Mouse (Mus musculus): Measurements from ENCODE around the gene Zfp451.
A peak's percentile ranks its signal among the peaks of the same experiment; 100 is the strongest.
"Not testable (repeated sequence)": the region's sequence is repeated elsewhere in the genome, so short reads cannot be mapped to it uniquely, and the experiment has no call there.

Gene Zfp451

DNA sequence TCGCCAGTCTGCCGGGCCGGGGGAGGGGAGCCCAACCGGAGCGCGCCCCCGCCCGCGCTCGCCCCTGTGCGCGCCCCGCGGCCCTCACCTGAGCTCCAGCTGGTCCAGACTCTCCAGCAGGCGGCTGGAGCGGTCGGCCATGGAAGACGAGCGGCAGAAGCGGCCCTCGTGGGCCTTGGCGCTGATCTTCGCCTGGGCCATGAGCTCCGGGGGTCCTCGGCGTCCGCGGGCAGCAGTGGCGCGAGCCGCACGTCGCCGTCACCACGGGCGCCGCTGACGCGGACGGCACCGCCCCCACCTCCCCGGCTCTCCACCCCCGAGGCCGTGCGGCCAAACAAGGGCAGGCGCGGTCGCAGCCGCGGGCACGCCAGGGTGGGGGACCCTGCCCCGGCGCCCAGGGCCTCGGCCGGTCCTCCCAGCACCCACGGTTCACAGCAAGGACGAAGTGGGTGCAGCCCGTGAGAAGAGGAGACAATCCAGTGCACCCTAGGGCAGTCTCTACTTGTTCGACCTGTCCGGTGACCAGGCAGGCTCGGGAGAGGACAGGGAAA is 56.8 kb downstream of the Zfp451 start, which contains the start of gene Bag2:
Gene Bag2 (minus strand): TSS at position 305 of the 551 bp plus-strand sequence.
- DNase-seq (ENCODE audit: low spot score in 2 of 2) = peak; percentile 55 to 57

DNA sequence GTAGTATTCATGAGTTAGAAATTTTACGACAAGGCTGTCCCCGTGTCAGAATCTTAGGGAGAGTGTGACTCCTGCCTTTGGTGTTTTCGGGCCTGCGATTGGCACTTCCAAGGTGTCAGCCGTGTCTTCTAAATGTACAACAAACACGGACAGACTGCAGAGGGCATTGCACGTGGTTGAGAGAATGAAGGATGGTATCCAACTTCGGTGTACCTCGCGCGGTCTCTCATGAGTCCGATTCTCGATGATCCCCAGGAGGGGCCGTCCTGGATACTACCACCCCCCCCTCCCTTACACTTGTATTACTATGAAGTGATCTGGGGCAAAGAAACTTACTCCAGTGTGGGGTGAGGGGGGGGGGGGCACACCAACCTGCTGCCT is 57.4 kb downstream of the Zfp451 start:
- no peak for DNase-seq (ENCODE audit: low spot score in 2 of 2)

DNA sequence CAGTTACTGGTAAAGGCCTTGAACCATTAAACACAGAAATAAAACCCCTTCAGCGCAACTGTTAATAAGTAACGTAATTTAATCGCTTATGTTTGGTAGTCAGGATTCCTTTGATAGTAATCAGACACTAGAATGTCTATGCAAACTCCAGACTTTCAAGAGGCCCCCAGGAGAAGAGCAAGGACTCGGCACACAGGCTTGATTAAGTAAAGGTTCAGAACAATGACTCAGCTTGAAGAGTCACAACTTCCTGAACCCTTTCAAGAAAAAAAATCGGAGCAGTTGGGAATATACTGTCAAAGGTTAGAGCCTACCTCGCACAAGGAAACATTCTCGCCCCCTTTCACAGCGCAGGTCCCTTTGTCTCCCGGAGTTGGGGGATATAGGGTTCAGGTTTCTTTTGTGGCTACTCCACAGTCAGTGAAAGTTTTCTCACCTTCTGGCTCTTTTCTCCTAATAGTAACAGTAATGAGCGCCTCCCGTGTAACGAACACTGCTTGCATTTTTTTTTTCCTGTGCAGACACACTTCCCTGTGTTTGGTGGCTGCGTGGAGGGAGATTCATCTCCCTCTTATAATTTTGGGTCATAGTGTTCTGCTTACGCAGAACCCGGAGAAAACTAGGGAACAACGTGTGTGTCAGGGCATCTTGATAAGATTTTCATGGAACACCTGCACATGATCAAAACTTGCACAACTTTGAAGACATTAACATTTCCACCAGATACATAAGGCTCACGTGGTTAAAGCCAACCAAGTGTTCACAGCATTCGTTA is 58.0 kb downstream of the Zfp451 start:
- no peak for DNase-seq (ENCODE audit: low spot score in 2 of 2)

DNA sequence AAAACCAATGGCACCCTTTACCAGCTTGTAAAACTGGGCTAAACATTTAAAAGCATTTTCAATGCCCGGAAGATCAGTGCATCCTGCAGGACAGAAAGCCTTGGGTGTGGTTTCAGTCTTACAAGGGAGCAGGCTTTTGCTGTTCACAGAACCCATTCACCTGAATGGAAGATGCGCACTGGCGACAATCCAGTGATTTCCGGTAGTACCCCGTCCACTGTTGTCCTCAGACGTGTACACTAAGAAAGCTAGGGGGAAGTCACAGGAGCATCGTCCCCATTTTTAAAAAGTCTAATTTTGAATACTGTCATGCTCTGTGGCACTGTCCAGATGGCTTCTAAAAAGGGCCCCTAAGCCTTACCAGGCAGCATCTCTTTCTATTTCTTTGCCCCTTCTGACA is 58.6 kb downstream of the Zfp451 start:
- no peak for DNase-seq (ENCODE audit: low spot score in 2 of 2)

DNA sequence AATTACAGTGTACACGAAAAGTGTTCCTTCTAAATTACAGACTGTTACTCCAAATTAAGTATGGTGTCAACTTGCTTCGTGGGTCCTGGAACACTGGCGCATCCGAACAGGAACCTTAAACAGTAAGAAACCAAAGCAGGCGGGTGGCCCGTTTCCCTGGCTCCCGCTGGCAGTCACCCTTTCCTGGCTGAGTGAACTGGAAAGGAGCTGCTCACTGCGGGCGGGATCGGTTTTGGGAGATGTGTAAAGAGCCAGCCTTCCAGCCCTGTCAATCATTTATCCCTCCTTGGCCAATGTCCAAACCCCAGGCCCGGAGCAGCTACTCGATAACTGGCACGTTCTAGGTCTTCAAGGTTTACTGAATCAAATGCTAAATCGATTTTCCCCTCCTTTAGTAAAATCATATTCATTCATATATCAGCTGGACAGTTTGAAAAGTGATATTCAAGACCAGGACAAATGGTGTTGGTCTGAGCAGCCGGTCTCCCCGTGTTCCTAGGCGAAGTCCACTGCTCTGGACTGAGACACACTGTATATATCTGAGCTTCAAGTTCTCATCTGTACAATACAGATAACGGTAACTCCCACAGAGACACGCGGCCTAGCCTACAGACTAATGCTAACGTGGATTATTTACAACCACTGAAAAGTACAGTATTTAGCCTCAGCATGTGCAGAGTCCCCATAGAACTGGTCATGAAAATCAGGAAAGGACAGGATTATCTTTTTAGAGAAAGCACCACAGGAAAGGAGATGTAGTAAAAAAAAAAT is 59.2 kb downstream of the Zfp451 start:
- peak; percentile 6 to 42 for DNase-seq (ENCODE audit: low spot score in 2 of 2)

DNA sequence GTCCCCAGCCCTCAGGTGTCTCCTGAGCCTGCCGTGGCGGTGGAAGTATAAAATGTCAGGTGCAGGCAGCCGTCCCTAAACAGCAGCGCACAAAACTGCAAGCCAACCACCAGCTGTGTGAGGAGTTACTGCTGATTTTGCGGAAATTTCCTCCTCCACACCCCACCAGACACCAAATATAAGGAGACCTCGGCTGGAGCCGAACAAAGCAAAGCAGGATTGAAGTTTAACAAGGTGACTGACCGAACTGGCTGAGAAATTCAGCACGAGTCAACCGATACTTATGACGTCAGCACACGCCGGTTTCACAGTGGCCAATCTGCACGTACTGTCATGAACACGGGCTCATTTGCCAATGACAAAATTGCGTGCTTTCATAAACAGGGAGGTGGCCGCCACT is 60.3 kb downstream of the Zfp451 start:
- DNase-seq (ENCODE audit: low spot score in 2 of 2) = no peak

DNA sequence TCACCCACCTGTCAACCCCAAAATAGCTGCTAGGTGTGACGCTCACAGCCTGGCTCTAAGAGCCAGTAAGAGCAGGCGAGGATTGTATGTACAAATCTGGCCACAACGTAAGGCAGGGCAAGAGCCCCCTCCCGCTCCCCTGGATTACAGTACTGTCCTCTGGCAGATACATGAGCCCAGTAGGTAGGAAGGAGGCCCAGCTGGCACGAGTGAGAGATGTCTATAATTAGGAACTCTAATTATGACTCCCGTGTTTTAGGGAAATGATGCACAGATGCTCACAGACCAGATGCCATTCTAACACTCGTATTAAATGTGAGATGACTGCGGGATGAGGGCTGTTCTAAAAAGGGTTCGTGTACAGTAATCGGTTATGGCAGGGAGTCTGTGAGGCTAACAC is 63.1 kb downstream of the Zfp451 start:
- DNase-seq (ENCODE audit: low spot score in 2 of 2) = no peak

DNA sequence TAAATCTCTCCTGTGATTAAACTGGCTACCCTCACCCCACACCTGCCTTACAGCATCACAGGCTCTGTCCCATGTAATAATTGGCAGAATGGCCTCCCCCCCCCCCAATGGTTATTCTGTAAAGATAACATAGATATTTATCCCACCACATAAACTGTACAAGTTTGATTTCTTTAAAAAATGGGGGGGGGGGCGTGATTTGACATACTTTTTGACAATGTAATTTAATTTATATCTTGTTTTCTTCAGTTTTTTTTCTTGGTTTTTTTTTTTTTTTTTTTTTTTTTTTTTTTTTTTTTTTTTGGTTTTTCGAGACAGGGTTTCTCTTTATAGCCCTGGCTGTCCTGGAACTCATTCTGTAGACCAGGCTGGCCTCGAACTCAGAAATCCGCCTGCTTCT is 64.7 kb downstream of the Zfp451 start:
- DNase-seq (ENCODE audit: low spot score in 2 of 2) = not testable (repeated sequence)

DNA sequence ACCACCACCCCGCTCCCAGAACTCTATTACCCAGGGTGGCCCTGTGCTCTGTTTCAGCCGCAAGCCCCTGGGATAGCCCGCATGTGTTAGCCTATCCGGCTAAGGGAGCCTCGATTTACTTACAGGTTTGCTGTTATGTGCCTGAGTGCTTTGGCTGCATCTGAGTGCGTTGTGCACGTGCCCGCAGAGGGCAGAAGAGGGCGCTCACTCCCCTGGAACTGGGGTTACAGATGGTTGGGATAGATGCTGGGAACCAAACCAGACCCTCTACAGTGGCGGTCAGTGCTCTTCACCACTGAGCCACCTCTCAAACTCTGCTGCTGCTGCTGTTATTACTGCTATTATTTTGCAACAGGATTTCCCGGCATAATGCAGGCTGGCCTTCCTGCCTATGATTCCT is 65.3 kb downstream of the Zfp451 start:
- DNase-seq (ENCODE audit: low spot score in 2 of 2) = no peak

DNA sequence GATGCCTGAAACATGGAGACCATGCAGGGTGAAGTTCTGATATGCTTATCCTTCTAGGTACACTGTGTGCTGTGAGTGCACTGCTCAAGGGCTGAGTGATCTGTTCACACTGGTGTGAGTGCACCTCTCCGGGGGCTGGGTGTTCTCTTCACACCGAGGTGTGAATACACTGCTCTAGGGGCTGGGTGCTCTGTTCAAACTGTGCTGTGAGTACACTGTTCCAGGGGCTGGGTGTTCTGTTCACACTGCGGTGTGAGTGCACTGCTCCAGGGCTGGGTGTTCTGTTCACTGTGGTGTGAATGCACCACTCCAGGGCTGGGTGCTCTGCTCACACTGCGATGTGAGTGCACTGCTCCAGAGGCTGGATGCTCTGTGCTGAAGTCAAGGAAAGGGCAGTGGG is 68.5 kb downstream of the Zfp451 start:
- DNase-seq (ENCODE audit: low spot score in 2 of 2) = no peak

DNA sequence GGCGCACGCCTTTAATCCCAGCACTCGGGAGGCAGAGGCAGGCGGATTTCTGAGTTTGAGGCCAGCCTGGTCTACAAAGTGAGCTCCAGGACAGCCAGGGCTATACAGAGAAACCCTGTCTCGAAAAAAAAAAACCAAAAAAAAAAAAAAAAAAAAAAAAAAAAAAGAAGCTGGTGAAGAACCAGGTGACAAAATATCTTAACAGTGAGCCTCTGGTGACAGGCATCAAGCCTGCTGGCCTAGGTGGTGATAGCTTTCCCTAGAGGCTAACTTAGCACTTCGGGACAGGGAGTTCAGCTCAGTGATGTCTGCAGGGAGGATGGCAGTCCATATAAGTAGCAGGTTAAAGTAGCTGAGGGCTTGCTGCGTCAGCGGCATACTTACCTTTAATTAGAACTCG is 69.6 kb downstream of the Zfp451 start:
- not testable (repeated sequence) for DNase-seq (ENCODE audit: low spot score in 2 of 2)

DNA sequence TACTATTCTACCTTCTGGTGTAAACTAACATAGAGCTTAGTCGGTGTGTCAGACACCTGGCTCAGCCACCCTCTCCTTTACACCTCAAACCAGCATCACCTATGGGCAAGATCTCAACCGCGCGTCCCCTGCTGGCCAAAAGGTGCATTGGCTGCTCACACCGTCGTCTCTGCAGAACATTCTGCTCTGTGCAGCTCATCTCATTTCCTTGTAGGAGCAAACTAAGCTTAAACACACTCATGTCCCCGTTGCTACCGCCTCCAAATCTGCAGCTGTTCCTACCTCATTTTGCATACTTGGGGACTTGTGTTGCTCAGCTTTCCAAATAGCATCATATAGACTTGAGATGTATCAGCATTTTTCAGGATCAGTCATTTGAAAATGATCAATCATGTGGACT is 71.5 kb downstream of the Zfp451 start:
- no peak for DNase-seq (ENCODE audit: low spot score in 2 of 2)

DNA sequence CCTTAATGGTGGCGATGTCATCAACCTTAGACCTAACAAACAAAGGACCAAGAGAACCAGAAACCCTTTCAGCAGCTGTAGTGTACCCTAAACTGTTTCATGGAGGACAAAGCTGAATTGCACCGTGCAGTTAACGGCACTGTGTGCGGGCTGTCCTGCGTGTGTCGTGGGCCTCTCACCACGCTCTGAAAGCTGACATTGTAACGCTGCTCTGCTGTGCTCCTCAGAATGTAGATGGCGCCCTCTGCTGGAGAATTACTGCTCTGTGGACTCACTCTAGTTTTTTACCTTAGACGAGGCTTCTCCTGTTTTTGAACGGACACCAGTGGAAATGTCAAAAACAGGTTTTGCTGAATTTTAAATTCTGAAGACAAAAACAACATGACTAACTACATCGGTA is 75.1 kb downstream of the Zfp451 start:
- DNase-seq (ENCODE audit: low spot score in 2 of 2) = peak; percentile 56 to 64

DNA sequence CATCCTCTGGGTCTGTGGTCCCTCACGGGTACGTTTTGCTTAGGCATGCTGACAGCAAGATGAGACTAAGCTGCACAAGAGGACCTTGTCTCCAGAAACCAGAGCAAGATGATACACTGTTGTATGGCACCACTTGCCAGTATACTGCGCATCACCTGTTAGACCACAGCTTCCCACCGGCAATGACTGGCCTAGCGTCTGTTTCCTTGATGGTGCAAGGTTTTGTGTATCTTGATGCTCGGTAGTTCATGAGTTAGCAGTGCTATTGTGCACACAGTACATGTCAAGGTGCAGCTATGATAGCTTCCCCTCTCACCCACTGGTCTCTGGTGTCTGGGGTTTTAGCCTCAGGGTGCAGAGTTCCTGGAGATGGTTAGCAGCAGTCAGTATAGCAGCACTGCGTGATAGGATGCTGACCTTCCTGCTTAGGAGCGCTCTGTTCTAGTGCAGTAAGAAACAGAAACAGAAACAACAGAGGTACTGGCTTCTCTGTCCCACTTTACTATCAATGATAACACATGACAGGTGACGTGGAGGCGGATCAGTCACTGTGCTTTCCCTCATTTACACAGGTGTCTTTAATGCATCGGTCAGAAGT is 75.6 kb downstream of the Zfp451 start:
- DNase-seq (ENCODE audit: low spot score in 2 of 2) = no peak

DNA sequence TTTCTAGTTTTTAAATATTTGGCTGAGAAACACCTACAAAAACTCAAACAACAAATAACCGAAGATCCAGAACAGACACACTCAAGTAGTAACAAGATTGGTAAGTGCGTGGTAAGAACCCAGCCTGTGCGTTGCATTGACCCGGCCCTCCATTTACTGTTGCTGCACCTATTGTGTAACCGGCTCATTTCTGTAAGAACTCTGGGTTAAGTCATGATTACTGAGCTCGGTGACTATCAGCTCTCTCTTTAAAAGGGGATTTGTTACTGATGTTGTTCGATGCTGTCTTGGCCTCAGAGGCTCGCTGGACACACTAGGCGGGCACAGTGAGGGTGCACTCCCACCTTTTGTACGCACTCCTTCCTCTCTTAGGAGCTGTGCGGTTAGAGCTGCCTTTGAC is 76.1 kb downstream of the Zfp451 start:
- DNase-seq (ENCODE audit: low spot score in 2 of 2) = no peak

DNA sequence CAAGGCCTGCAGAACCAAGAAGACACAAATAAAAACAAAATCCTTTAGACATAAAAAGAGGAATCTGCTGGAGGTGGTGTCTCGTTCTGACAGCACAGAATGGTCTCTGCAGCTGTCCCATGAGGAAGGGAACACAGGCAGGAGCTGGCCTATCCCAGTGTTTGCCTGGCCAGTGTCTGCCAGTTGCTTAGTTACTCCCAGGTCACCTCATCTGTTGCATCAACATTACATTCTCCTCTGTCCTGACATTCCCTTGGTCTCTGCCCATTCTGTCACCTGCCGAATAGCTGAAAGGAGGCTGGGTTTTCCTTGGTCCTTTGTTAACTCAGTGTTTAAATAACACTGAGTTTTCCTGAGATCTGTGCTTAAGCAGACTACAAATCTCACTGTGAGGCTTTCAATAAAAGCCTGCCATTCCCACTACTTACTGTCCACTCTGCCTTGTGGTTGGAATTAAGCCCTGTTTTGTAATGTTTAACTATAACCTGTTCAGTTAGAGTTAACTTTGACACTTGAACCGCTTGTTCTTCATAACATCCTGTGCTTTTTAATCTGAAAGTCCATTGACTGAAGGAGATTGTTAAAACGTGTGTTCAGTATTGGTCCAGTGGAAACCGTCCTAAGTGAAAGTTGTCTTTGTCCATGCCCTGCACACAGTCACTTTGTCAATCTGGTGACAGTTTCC is 80.3 kb downstream of the Zfp451 start:
- no peak for DNase-seq (ENCODE audit: low spot score in 2 of 2)

DNA sequence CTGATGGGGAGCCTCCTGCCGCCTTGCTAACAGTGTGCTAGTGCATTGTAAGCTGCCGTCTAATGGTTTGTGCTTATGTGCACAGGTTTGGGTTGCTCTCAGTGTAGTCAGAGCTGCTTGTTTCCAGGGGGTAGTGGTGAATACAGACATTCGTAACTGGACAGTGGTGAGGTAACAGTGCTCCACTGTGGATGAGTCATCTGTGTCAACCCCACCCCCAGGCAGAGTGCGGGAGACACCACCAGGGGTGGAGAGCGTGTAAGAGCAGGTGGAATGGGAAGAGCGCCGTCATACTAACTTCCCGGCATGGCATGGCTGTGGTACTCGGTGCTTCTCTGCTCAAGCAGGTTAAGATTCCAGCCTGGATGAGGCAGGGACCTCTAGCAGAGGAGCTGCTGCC is 81.4 kb downstream of the Zfp451 start:
- DNase-seq (ENCODE audit: low spot score in 2 of 2) = no peak

DNA sequence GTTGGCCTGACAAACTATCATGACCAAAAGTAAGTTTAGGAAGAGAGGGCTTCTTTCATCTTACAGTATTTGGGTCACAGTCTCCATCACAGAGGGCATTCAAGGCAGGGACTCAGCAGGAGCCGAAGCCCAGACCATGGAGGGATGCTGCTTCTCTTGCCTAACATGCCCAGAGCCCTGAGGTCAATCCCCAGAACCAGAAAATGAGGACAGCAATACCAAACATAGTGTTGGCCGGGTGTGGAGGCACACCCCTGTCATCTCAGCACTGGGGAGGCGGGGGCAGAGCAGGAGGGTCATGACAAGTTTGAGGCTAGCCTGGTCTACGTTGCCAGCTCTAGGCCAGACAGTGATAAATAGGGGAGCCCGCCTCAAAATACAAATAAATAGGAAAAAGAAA is 89.3 kb downstream of the Zfp451 start:
- DNase-seq (ENCODE audit: low spot score in 2 of 2) = no peak

DNA sequence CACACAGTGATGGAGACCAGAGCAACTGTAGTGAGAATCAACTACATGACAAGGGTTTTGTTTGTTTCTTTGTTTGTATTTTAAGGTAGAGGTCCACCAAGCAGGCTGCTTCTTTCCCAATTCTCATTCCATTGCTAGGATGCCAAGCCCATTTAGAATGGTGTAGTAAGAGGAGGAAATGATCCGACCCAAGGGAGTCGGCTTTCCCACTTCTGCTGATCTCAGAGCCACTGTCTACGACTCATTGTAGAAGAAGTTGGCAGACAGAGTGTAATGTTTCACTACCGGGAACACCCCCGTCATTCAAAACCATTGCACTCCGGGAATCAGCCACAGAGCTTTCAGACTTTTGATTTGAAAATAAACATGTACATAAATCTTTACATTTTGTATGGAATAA is 89.9 kb downstream of the Zfp451 start:
- no peak for DNase-seq (ENCODE audit: low spot score in 2 of 2)

DNA sequence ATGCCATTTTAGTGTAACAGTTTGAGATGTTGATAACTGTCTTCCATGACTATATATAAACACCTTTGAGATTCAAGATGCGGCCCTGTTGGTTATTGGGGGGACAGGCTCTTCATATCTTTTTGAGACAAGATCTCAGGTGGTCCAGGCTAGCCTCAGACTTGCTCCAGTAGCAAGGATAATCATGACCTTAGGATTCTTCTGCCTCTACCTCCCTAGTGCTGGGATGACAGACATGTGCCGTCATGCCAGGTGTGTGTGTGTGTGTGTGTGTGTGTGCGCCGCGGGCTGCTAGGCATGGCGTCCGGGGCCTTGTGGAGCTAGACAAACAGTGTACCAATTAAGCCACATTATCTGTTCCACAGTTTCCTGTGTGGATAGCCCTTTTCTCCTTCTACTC is 93.4 kb downstream of the Zfp451 start:
- no peak for DNase-seq (ENCODE audit: low spot score in 2 of 2)

DNA sequence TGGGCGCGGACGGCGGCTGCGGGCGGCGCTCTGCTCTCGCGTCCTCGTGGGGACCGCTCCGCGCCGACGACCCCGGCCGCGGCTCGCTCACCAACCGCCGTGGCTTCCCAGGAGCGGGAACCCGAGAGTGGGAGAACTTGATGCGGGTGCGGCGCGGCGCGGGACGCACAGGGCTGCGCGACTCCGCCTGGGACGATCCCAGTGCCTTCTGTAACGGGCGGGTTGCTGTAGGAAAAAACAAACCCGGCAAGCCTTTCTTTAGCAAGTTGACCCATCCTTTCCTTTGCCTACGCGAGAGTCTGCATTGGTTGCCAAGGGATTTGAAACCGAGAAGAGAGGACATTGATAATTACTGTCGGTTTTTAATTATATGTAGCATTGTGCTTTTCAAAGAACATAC is 94.2 kb downstream of the Zfp451 start:
- DNase-seq (ENCODE audit: low spot score in 2 of 2) = no peak

DNA sequence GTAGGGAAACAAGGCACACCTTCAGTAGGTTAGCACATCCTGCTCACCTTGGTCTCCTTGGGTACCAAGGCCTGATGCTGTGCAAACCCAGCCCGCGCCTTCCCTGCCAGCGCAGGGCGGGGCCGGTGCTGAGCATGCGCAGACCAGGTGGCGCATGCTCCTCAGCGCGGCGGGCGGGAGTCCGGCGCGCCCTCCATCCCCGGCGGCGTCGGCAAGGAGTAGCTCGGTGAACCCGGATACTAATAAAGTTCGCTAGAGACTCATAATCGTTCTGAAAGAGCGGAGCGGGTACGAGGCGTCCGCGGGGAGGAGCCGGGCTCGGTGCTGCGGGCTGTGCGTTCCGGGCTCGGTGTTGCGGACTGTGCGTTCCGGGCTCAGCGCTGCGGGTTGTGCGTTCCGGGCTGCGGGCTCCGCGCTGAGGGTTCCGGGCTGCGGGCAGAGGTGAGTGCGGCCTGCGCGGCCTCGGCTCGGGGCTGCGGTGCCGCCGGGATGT is 94.6 kb downstream of the Zfp451 start, which contains the start of gene Rab23:
Gene Rab23 (plus strand): TSS at position 155 of the 493 bp plus-strand sequence.
- DNase-seq (ENCODE audit: low spot score in 2 of 2) = peak; percentile 67 to 75

Measured in spleen, postnatal 36 days (tissue).